Mouse (Mus musculus) T-helper 17 cell (primary cell): ENCODE data around the gene Spag9.

Experiments used
- in situ Hi-C, 2 experiments: fragments of 300-600 bp; cut with MboI, MseI; formaldehyde crosslinking; loops; 1 replicate in 1 of 2; 2 replicates in 1 of 2; pipeline ENCODE4 v1.15.1; 2025; ENCODE audit warnings: high pct_unique_total_duplicates in 2 of 2

The Spag9 gene

DNA sequence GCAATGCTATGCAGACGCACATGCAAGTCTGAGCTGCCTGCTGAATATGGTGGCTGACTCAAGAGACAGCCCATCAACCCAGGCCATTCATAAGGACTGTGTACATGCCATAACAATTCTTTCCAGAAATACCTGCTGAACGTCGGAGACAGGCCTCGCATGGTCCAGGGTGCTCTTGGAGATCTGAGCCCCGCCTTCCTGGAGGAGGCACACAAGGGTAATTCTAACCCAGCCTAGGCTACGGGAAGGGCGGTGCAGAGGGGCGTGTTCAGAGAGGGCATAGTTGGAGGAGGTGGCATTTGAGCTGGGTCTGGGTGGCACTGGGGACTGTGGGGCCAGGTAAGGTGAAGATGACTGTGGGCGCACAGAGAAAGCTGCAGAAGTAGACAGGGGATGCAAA, 176.3 kb downstream of the Spag9 start:
- in situ Hi-C loops, result loop anchor here in 1 of 2 experiments (5.0 kb wide), 1 partner anchor 35 kb away; no protein-coding TSS in a partner anchor

DNA sequence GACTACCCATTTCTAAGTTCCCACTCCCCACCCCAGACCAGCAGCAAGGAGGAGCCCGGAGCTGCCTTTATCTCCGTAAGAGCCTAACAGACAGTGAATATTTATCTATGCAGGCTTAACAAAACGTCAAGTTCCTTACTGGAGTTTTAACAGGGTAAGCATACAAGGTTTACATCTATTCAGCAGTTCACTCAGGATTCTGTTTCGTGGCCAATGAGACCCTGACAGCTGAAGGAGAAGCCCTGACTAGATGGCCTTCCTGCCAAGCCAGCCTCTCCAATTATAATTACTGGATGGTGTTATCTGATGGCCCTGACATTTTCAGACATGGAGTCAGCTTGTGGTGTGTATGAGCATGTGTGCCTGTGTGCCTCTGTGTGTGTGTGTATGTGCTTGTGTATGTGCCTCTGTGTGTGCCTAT, 177.8 kb downstream of the Spag9 start:
- in situ Hi-C loops, result loop anchor here in 1 of 2 experiments (5.0 kb wide), 1 partner anchor 36 kb away; no protein-coding TSS in a partner anchor

DNA sequence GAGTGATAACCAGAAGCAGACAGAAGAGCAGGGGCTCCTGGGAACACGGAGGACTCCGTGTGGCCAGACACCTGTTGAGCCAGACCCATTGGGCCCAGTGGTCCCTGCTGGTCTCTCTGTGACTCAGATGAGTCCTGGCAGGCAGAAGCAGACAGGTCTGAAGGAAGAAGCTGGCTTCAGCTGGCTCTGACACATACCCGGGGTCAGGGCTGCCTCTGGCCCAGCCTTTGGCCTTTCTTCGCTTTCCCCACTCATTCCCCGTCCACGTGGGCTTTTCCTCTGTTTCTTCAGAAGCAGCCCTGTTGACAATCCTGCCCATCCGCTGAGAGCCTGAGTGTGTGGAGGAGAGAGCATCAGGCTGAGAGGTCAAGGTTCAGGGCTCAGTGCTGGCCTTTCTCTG, 179.4 kb downstream of the Spag9 start:
- in situ Hi-C loops, result no loop called here
